Mouse (Mus musculus) cerebellum, adult 8-10 months (tissue): Measurements from ENCODE around the gene Tbcd.
"Not testable (repeated sequence)": the region's sequence is repeated elsewhere in the genome, so short reads cannot be mapped to it uniquely, and the experiment has no call there.

Source experiments
- DNase-seq: peaks from one replicate; pipeline ENCODE4 v3.0.0; 2022

Gene Tbcd

GRCm38 (mm10) chr11:121655166-121655806, 203.5 kb downstream of the Tbcd start:
- DNase-seq = no peak

- DNase-seq = no peak
Observed at GRCm38 (mm10) chr11:121655807-121656511, 204.2 kb downstream of the Tbcd start.

- no peak for DNase-seq
Observed at GRCm38 (mm10) chr11:121658151-121658550, 206.4 kb downstream of the Tbcd start.

GRCm38 (mm10) chr11:121660604-121661003, 208.9 kb downstream of the Tbcd start:
- DNase-seq = not testable (repeated sequence)

GRCm38 (mm10) chr11:121661116-121661515, 209.4 kb downstream of the Tbcd start:
- DNase-seq = no peak
